In the genomic region with DNA sequence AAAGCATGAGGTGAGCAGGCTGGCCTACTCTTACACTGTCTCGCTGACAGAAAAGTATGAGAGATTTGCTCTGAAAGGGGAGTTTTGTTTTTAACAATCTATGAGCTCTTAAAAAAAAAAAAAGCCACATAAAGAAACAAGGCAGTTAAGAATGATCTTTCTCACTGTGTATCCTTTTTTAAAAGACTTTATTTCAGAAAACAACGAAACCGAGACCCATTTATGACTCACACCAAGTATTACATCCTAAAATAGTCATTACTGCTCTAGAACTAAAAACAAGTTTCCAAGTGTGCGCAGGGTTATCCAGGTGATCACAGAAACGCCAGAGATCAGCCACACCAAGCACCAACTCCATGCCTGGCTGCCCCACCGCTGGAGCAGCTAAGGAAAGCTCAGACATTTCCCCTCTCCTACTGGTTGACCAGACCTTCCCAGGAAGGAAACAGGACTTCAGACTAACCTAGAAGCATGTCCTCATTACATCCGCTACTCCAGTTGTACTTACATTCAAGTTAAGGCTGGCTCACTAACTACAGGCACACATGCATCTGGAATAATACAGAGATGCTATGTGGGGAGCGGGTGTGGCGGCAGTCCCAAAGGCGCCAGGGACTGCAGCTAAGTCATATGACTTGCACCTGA, we compare ENCODE assay signal across 25 mouse cellular contexts. TPM values are rescaled to one million over a fixed set of nuclear protein-coding genes. Genes with fewer than 3 reads are reported as not detected.
A peak's percentile ranks its signal among the peaks of the same experiment; 100 is the strongest.
DNase-seq lines count a peak whose midpoint lies in the region; ATAC-seq and TF ChIP-seq lines count a peak whose summit lies in the region.
"Had no signal": no experiment of that assay in that cellular context is flagged by ENCODE, and none has a peak within 500 bp of the region (broad histone marks: within the 10 kb centered on the region; RNA-seq: fewer than 3 reads in every experiment).

No protein-coding gene starts in this region.

- no peak overlapping the region for H3K4me3 ChIP-seq in spleen, adult 2 months (ENCODE audit: extremely low read depth, insufficient read depth, insufficient read length)
- H3K4me3 ChIP-seq in midbrain, embryonic 11.5 days (ENCODE audit: low read depth, low read length) = no peak overlapping the region
- H3K4me3 ChIP-seq: embryonic facial prominence, embryonic 15.5 days; erythroblast, embryonic 14.5 days; forebrain, embryonic 10.5 days; heart, embryonic 10.5 days; heart, embryonic 15.5 days; hindbrain, embryonic 13.5 days had no signal

- no peak for TF ChIP-seq CTCF in spleen, adult 2 months (IDR thresholded peaks at IDR 0.05; ENCODE audit: extremely low read depth, insufficient read depth, insufficient read length, insufficient replicate concordance)

- peak; percentile 66 for ATAC-seq in CD4-positive, CD25-positive, alpha-beta regulatory T cell, adult 4 months
- no peak for ATAC-seq in midbrain, embryonic 11.5 days (ENCODE audit: low FRiP score)
- ATAC-seq: forebrain, embryonic 14.5 days; hindbrain, postnatal 0 days; intestine, postnatal 0 days had no signal

- no peak overlapping the region for H3K9ac ChIP-seq in midbrain, embryonic 11.5 days (ENCODE audit: low read length)
- H3K9ac ChIP-seq: embryonic facial prominence, embryonic 15.5 days; heart, embryonic 15.5 days; hindbrain, embryonic 13.5 days had no signal

- H3K27ac ChIP-seq in spleen, adult 2 months (ENCODE audit: insufficient read depth, low read length) = peak overlapping the region; percentile 32; the same call in 1 of the 2 replicates
- H3K27ac ChIP-seq in midbrain, embryonic 11.5 days (ENCODE audit: low read depth, low read length) = no peak overlapping the region
- H3K27ac ChIP-seq: embryonic facial prominence, embryonic 15.5 days; forebrain, embryonic 10.5 days; heart, embryonic 10.5 days; heart, embryonic 15.5 days; hindbrain, embryonic 13.5 days; hindbrain, postnatal 0 days had no signal

- H3K27me3 ChIP-seq in spleen, adult 2 months (ENCODE audit: control insufficient read depth, insufficient read depth, low read length) = no peaks in the 10 kb centered on the region
- H3K27me3 ChIP-seq in midbrain, embryonic 11.5 days (ENCODE audit: control insufficient read depth, insufficient read depth, low read length) = no peaks in the 10 kb centered on the region
- H3K27me3 ChIP-seq: embryonic facial prominence, embryonic 15.5 days; heart, embryonic 15.5 days; hindbrain, embryonic 13.5 days had no signal

- peaks cover 3% of the 10 kb centered on the region; the same call in 1 of the 2 replicates for H3K36me3 ChIP-seq in spleen, adult 2 months (ENCODE audit: control insufficient read depth, insufficient read depth, low read length)
- H3K36me3 ChIP-seq in midbrain, embryonic 11.5 days (ENCODE audit: control insufficient read depth, insufficient read depth, low read length) = no peaks in the 10 kb centered on the region
- H3K36me3 ChIP-seq: embryonic facial prominence, embryonic 15.5 days; heart, embryonic 15.5 days; hindbrain, embryonic 13.5 days had no signal

- WGBS in spleen, adult 2 months = 85% methylated on average over 10 of the region's 10 CpGs
- WGBS in midbrain, embryonic 11.5 days = 95% methylated on average over 10 of the region's 10 CpGs

- TF ChIP-seq POLR2A in spleen, adult 2 months (IDR thresholded peaks at IDR 0.05; ENCODE audit: low read depth, low read length) = no peak

- DNase-seq in spleen, adult 2 months (ENCODE audit: low read depth in 1 of 2, low spot score in 2 of 2) = no peak
- no peak for DNase-seq in spleen, postnatal 4 days (ENCODE audit: low spot score in 2 of 2)
- DNase-seq in induced T-regulatory cell, adult 2 months (ENCODE audit: low read depth) = peak; percentile 68
- no peak for DNase-seq in layer of hippocampus, postnatal 14 days (ENCODE audit: low spot score in 2 of 2)
- no peak for DNase-seq in midbrain, embryonic 11.5 days (ENCODE audit: low spot score, missing footprints)
- no peak for DNase-seq in cerebellum, adult 11-12 months
- DNase-seq: adrenal gland, postnatal 25 days; B cell, adult 2 months; cerebellum, adult 8-10 months; cerebellum, postnatal 14 days; embryo, embryonic 11 days; gastrocnemius, postnatal 14 days; heart, postnatal 14 days; kidney, adult 8-10 months had no signal

- H3K4me2 ChIP-seq in midbrain, embryonic 11.5 days = no peak overlapping the region
- H3K4me2 ChIP-seq: embryonic facial prominence, embryonic 15.5 days; heart, embryonic 15.5 days; hindbrain, embryonic 13.5 days had no signal

- H3K9me3 ChIP-seq in midbrain, embryonic 11.5 days (ENCODE audit: control insufficient read depth, low read length) = no peaks in the 10 kb centered on the region
- H3K9me3 ChIP-seq: embryonic facial prominence, embryonic 15.5 days; forebrain, embryonic 10.5 days; G1E; heart, embryonic 10.5 days; heart, embryonic 15.5 days; hindbrain, embryonic 13.5 days had no signal

- H3K4me1 ChIP-seq in spleen, adult 2 months (ENCODE audit: control insufficient read depth, insufficient read depth, insufficient read length) = peaks cover 6% of the 10 kb centered on the region; the same call in 1 of the 2 replicates
- H3K4me1 ChIP-seq in midbrain, embryonic 11.5 days (ENCODE audit: control insufficient read depth, insufficient read depth, low read length) = no peaks in the 10 kb centered on the region; the same call in 1 of the 2 replicates
- H3K4me1 ChIP-seq: embryonic facial prominence, embryonic 15.5 days; forebrain, embryonic 10.5 days; hindbrain, embryonic 13.5 days had no signal

RNA-seq across cellular contexts. Expression of a gene that starts 18.2 kb away (rescaled TPM):
- polyA plus RNA-seq in spleen, adult 2 months (2012; rRNA removed) = 49.2 and 65.2 TPM in 2 replicates
- 10 to 100 TPM; 44.5 to 70.5 TPM for polyA plus RNA-seq in CD4-positive, CD25-positive, alpha-beta regulatory T cell, adult 4 months (2017; shearing (Covaris generic))
- 10 to 100 TPM; 67.1 to 73.0 TPM for total RNA-seq in layer of hippocampus, postnatal 14 days (2021)
- polyA plus RNA-seq in midbrain, embryonic 11.5 days (2014; fragmentation: Nextera tagmentation; extraction: Ambion mirVana) = 14.8 and 19.2 TPM in 2 replicates

RNA-seq across cellular contexts. Expression of a gene that starts 59.2 kb away (rescaled TPM):
- polyA plus RNA-seq in spleen, adult 2 months (2012; rRNA removed) = 12.4 and 14.9 TPM in 2 replicates
- 10 to 100 TPM; 24.4 to 29.2 TPM for polyA plus RNA-seq in CD4-positive, CD25-positive, alpha-beta regulatory T cell, adult 4 months (2017; shearing (Covaris generic))
- 10 to 100 TPM in 1 of 2 experiments, 1 to 10 TPM in 1; 9.3 to 11.4 TPM for total RNA-seq in layer of hippocampus, postnatal 14 days (2021)
- 38.5 and 39.1 TPM in 2 replicates for polyA plus RNA-seq in midbrain, embryonic 11.5 days (2014; fragmentation: Nextera tagmentation; extraction: Ambion mirVana)
